Mouse (Mus musculus) C2C12 (cell line): ENCODE results near the gene Olfr740. TPM values are rescaled to one million over a fixed set of nuclear protein-coding genes. Genes with fewer than 3 reads are reported as not detected.

Experiments
- H3K27me3 ChIP-seq: one replicate; pipeline ENCODE4 v1.6.1; 2011; ENCODE audit not compliant: control insufficient read depth, insufficient read depth, insufficient read length
- H3K36me3 ChIP-seq: one replicate; pipeline ENCODE4 v1.6.1; 2011; ENCODE audit not compliant: control insufficient read depth, insufficient read depth
- H3K4me3 ChIP-seq: one replicate; pipeline ENCODE4 v1.5.1; 2011; ENCODE audit warnings: mild to moderate bottlenecking, control low read depth; ENCODE audit not compliant: poor library complexity, insufficient read depth, severe bottlenecking
- H3K79me2 ChIP-seq: one replicate; pipeline ENCODE4 v1.6.1; 2011; ENCODE audit not compliant: control insufficient read depth, insufficient read depth
- H3K79me3 ChIP-seq: one replicate; pipeline ENCODE4 v1.6.1; 2011; ENCODE audit warnings: low read depth, control low read depth
- H3ac ChIP-seq: one replicate; pipeline ENCODE3; 2011; ENCODE audit warnings: low read depth; ENCODE audit not compliant: control insufficient read depth, insufficient read length
- CEBPB ChIP-seq: IDR thresholded peaks from one replicate; pipeline ENCODE4 v1.6.1; 2011; ENCODE audit warnings: low read depth, mild to moderate bottlenecking, control low read depth, moderate library complexity
- CTCF ChIP-seq: IDR thresholded peaks from one replicate; pipeline ENCODE4 v1.5.1; 2011; ENCODE audit not compliant: control insufficient read depth, insufficient read depth, insufficient read length
- FOSL1 ChIP-seq: IDR thresholded peaks from one replicate; pipeline ENCODE4 v1.8.0; 2011; ENCODE audit warnings: mild to moderate bottlenecking, low read length; ENCODE audit not compliant: poor library complexity, insufficient read depth, severe bottlenecking
- MAX ChIP-seq: IDR thresholded peaks from one replicate; pipeline ENCODE4 v1.6.1; 2011; ENCODE audit warnings: mild to moderate bottlenecking, control low read depth
- MYOD1 ChIP-seq: IDR thresholded peaks from one replicate; pipeline ENCODE4 v1.6.1; 2011; ENCODE audit warnings: low read depth; ENCODE audit not compliant: control insufficient read depth, insufficient read length
- MYOG ChIP-seq: IDR thresholded peaks from one replicate; pipeline ENCODE4 v1.6.1; 2011; ENCODE audit not compliant: control insufficient read depth, insufficient read length; ENCODE audit errors: extremely low read depth
- USF1 ChIP-seq: IDR thresholded peaks from one replicate; pipeline ENCODE4 v1.6.1; 2011; ENCODE audit warnings: low read depth, mild to moderate bottlenecking, control low read depth, moderate library complexity
- long read RNA-seq, 2 experiments: library from polyadenylated mRNA; unstranded; transcript quantifications; one replicate each; pipeline ENCODE4 v2.0.0; 2019 to 2020
- polyA plus RNA-seq: library from polyadenylated mRNA; unstranded; fragments of >200 nt; fragmentation: generic; extraction: Trizol; gene quantifications from one replicate; pipeline ENCODE4 v1.2.1, GENCODE M21; 2012; ENCODE audit warnings: missing spikeins

The Olfr740 gene
- polyA plus RNA-seq, result not detected
- long read RNA-seq, experiment 1, result 0 reads
- long read RNA-seq, experiment 2, result 0 reads

GRCm38 (mm10) chr14:50445245-50445644 is at the start of gene Olfr740:
Olfr740 (plus strand) TSS chr14:50445545.
- H3K4me3 ChIP-seq, result no peak within 1 kb of the TSS
- H3K27me3 ChIP-seq, result no peaks in the 10 kb centered on the region
- no peaks in the 10 kb centered on the region for H3K79me3 ChIP-seq
- H3K36me3 ChIP-seq, result no peaks in the 10 kb centered on the region
- TF ChIP-seq MAX (no peak), CTCF (no peak), FOSL1 (no peak), USF1 (no peak)
- no peak within 1 kb of the TSS for H3ac ChIP-seq
- no peaks in the 10 kb centered on the region for H3K79me2 ChIP-seq

GRCm38 (mm10) chr14:50407268-50407667 is 38.1 kb upstream of the Olfr740 start, which contains the start of gene Olfr738:
Olfr738 (plus strand) TSS chr14:50407568.
- Histone ChIP-seq H3K27me3 (no peaks in the 10 kb centered on the region), H3ac (no peak within 1 kb of the TSS), H3K79me3 (no peaks in the 10 kb centered on the region), H3K4me3 (no peak within 1 kb of the TSS), H3K36me3 (no peaks in the 10 kb centered on the region), H3K79me2 (no peaks in the 10 kb centered on the region)
- TF ChIP-seq USF1 (no peak), CEBPB (no peak), MYOG (no peak), MAX (no peak), FOSL1 (no peak), MYOD1 (no peak), CTCF (no peak)

- no peak within 1 kb of the TSS for H3ac ChIP-seq
- no peaks in the 10 kb centered on the region for H3K79me2 ChIP-seq
- TF ChIP-seq MYOG (no peak), FOSL1 (no peak), CTCF (no peak), CEBPB (no peak), USF1 (no peak), MAX (no peak), MYOD1 (no peak)
- H3K79me3 ChIP-seq, result no peaks in the 10 kb centered on the region
- no peak within 1 kb of the TSS for H3K4me3 ChIP-seq
- no peaks in the 10 kb centered on the region for H3K36me3 ChIP-seq
- H3K27me3 ChIP-seq, result no peaks in the 10 kb centered on the region
Observed at GRCm38 (mm10) chr14:50418326-50418725, 27.0 kb upstream of the Olfr740 start, which contains the start of gene Olfr739. Olfr739 (plus strand) TSS chr14:50418626.

- no peaks in the 10 kb centered on the region for H3K79me3 ChIP-seq
- no peaks in the 10 kb centered on the region for H3K36me3 ChIP-seq
- no peaks in the 10 kb centered on the region for H3K79me2 ChIP-seq
- H3K27me3 ChIP-seq, result no peaks in the 10 kb centered on the region
- no peak within 1 kb of the TSS for H3K4me3 ChIP-seq
- no peak within 1 kb of the TSS for H3ac ChIP-seq
- TF ChIP-seq MYOG (no peak), CTCF (no peak), MAX (no peak), FOSL1 (no peak), USF1 (no peak), CEBPB (no peak), MYOD1 (no peak)
Observed at GRCm38 (mm10) chr14:50472438-50472837, 27.1 kb downstream of the Olfr740 start, which contains the start of gene Olfr741. Olfr741 (plus strand) TSS chr14:50472738.

- Histone ChIP-seq H3K36me3 (no peaks in the 10 kb centered on the region), H3K79me3 (no peaks in the 10 kb centered on the region), H3ac (no peak overlapping the region), H3K4me3 (no peak overlapping the region), H3K79me2 (no peaks in the 10 kb centered on the region), H3K27me3 (no peaks in the 10 kb centered on the region)
- no peak for TF ChIP-seq MYOG
- TF ChIP-seq CTCF, result no peak
- no peak for TF ChIP-seq MYOD1
- no peak for TF ChIP-seq MAX
Observed at GRCm38 (mm10) chr14:50478406-50478805, 33.1 kb downstream of the Olfr740 start.

- Histone ChIP-seq H3K27me3 (no peaks in the 10 kb centered on the region), H3ac (no peak within 1 kb of the TSS), H3K79me2 (no peaks in the 10 kb centered on the region), H3K79me3 (no peaks in the 10 kb centered on the region), H3K4me3 (no peak within 1 kb of the TSS), H3K36me3 (no peaks in the 10 kb centered on the region)
- TF ChIP-seq MYOG, result no peak
- no peak for TF ChIP-seq CTCF
- TF ChIP-seq FOSL1, result no peak
- no peak for TF ChIP-seq USF1
- no peak for TF ChIP-seq MAX
Observed at GRCm38 (mm10) chr14:50503300-50503699, 58.0 kb downstream of the Olfr740 start, which contains the start of gene Olfr742. Olfr742 (plus strand) TSS chr14:50503600.

Other genes starting within 250 kb of the Olfr740 start
- gene Olfr731, start 203.7 kb upstream of the Olfr740 start, polyA plus RNA-seq, result not detected
- gene Olfr732, start 161.3 kb upstream of the Olfr740 start, polyA plus RNA-seq, result not detected
- gene Olfr733, start 144.0 kb upstream of the Olfr740 start, polyA plus RNA-seq, result not detected
- not detected for gene Olfr734, start 118.8 kb upstream of the Olfr740 start, polyA plus RNA-seq
- gene Olfr735, start 96.7 kb upstream of the Olfr740 start, polyA plus RNA-seq, result not detected
- gene Tlr11, start 87.6 kb upstream of the Olfr740 start, polyA plus RNA-seq, result not detected
- not detected for gene Olfr736, start 64.4 kb upstream of the Olfr740 start, polyA plus RNA-seq
- gene Olfr738, start 38.0 kb upstream of the Olfr740 start, polyA plus RNA-seq, result not detected
- gene Olfr739, start 26.9 kb upstream of the Olfr740 start, polyA plus RNA-seq, result not detected
- gene Olfr741, start 27.2 kb downstream of the Olfr740 start, polyA plus RNA-seq, result not detected
- gene Olfr742, start 58.1 kb downstream of the Olfr740 start, polyA plus RNA-seq, result not detected
- not detected for gene Olfr743, start 76.3 kb downstream of the Olfr740 start, polyA plus RNA-seq
- not detected for gene Olfr744, start 169.3 kb downstream of the Olfr740 start, polyA plus RNA-seq
- not detected for gene Olfr745, start 193.8 kb downstream of the Olfr740 start, polyA plus RNA-seq
- gene Olfr746, start 201.5 kb downstream of the Olfr740 start, polyA plus RNA-seq, result not detected
- gene Olfr747, start 247.7 kb downstream of the Olfr740 start, polyA plus RNA-seq, result not detected